Mouse (Mus musculus) CD4-positive, CD25-positive, alpha-beta regulatory T cell, adult 4 months (primary cell): ENCODE results near the gene Slc22a27. TPM values are rescaled to one million over a fixed set of nuclear protein-coding genes. Genes with fewer than 3 reads are reported as not detected.
"Not testable (repeated sequence)": the region's sequence is repeated elsewhere in the genome, so short reads cannot be mapped to it uniquely, and the experiment has no call there.

Experiments used
- ATAC-seq: one replicate; pipeline ENCODE4 v1.8.0; 2017
- polyA plus RNA-seq, 2 experiments: library from polyadenylated mRNA; unstranded; fragments of 100-300 nt; shearing (Covaris generic); gene quantifications; one replicate each; pipeline ENCODE4 v1.2.1; 2017

Gene Slc22a27
- polyA plus RNA-seq = not detected

DNA sequence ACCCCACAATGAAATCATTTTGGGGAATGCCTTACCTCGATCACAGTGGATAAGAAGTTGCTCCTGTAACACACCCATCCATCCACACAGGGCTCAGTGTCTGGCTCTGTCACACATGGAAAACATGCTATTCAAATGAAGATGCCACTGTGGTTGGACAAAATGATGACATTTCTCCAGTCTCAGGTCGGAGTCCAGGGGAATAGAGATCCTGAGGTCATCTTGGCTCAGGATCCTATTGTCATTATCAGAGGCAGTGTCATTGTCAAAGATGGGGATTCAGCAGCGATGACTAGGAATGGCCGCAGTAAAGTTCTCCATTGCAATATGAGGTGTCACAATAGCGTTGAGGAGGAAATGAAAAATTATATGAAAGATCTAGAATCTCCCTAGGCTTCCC is at the start of gene Slc22a27:
Gene Slc22a27, minus strand, starts transcription at position 101 of the 400 bp plus-strand sequence.
- ATAC-seq = not testable (repeated sequence)

DNA sequence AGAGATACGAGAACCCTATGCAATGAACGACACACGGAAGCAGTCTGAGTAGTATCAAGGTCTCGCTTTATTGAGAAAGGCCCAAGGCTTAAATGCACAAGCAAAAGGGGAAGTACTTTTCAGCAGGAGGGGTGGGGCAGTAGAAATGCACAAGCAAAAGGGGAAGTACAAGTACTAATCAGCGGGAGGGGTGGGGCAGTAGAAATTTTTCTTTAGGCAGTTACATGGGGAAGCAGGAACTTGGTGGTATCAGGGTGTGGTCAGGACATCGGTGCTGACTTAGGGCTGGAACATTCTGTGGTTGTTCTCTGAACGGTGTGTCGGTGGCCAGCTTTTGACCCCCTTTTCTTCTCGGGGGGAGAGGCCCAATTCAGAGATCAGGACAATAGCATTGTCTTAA is 45.8 kb upstream of the Slc22a27 start:
- not testable (repeated sequence) for ATAC-seq

DNA sequence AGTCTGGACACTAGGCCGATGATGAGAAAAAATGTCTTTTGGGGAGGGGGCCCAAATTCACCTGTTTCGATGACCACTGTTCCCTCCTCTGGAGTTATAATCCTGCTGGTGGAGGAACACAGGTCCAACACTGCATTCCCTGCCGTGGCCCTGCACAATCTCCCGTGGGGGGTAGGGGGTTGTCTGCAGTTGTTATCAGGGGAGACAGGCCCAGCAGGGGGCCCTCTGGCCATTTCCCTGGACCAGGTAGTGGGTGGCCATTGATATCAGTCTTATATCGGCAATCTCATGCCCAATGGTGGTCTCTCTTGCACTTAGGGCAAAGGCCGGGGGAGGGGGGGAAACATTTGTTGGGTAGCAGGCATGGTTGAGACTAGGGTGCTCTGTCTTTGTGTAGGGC is 43.3 kb upstream of the Slc22a27 start:
- not testable (repeated sequence) for ATAC-seq

DNA sequence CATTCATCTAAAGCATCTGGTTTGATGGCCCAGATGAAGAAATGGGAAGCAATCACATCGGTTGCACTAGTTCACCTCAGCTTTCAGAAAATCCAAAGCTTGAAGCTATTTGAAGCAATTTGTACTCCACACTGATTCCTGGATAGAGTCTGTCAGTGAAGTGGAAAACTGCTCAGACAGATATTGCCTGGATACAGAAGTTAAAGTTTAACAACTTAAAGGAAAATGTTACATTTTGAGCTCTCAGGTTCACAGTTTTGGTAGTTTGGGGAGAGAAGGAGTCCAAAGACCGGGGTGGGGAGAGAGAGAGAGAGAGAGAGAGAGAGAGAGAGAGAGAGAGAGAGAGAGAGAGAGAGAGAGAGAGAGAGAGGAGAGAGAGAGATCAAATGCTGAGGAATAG is 2.9 kb upstream of the Slc22a27 start:
- ATAC-seq = no peak

DNA sequence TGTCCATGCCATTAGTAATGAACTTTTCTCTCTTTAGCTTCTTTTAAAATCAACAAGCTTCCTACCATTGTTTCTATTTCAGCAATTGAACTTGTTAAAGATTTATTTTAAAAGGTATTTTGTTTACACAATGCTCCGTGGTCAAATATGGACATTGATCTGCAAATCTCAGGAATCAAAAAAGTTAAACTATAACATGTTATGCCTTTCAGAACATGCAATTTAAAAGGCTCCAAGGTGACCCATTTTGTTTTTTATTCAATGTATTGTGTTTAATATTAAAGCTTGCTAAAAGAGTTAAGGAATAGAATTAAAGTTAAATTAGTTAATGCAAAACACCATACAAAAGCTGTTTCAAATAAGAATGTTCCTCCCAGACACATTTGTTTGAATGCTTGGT is 723 bp upstream of the Slc22a27 start:
- not testable (repeated sequence) for ATAC-seq

DNA sequence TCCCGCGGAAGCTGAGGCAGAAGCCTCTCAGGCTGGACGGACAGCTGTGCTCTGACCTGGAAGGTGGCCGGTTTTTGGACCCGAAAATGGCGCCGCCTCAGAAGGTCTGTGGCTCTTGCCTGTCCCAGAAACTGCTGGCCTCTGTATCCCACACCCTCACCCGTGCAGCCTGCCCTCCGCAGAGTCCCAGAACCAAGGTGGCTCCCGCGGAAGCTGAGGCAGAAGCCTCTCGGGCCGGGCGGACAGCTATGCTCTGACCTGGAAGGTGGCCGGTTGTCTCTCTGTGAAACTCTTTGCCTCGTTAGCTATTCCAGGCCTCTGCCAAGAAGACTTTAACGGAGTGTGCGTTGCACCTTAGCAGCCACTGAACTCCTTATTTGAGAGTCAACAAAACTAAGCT is 26.4 kb downstream of the Slc22a27 start:
- not testable (repeated sequence) for ATAC-seq

DNA sequence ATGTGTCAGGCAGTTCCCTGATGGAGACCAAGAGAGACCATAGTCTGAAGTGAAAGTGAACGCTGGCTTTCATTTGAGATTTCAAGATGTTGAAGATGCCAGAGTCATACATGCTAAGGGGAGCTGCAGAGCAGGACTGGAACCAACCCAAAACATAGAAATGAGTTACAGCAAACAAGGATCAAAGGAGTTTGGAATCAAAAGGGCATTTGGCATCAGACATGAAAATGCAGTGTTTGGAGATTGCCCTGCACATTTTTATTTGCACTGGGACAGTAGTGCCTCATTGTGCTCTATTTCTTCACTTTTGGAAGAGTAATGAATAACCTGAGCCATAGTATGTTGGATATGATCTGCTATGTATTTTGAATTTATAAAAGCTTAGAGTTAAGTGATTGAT is 89.2 kb downstream of the Slc22a27 start:
- ATAC-seq = no peak

DNA sequence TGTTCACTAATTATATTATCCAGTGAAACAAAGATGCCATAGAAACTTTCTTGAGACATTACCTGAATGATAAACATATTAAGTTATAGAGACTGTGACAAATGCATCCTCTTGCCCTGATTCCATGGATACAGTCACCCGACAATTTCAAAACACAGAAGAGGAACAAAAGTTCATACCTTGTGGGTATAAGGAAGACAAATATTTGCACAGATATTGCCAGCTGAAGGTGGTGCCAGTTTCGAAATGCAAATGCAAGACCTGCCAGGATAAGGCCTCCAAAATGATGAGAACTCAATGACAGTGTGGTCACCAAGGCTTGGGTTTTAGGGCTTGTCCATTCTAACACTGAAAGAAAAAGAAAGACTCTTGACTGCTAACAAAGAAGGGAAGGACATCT is 136.0 kb downstream of the Slc22a27 start:
- ATAC-seq = no peak

Other genes starting within 250 kb of the Slc22a27 start
- not detected for gene Slc22a26, start 163.4 kb downstream of the Slc22a27 start, polyA plus RNA-seq
- gene Slc22a28, start 166.0 kb upstream of the Slc22a27 start, polyA plus RNA-seq = not detected